Mouse (Mus musculus) spleen, adult 2 months (tissue): ENCODE results near the gene Olfr632. TPM values are rescaled to one million over a fixed set of nuclear protein-coding genes. Genes with fewer than 3 reads are reported as not detected.
"Not testable (repeated sequence)": the region's sequence is repeated elsewhere in the genome, so short reads cannot be mapped to it uniquely, and the experiment has no call there.

Source experiments
- DNase-seq, 2 experiments: peaks; one replicate each; pipeline versions ENCODE4 v3.0.0 to v3.0.0-alpha.2; 2012 to 2021; ENCODE audit warnings: low spot score in 2 of 2, low read depth in 1 of 2
- H3K27ac ChIP-seq: fragments of 200-500 bp; 2 replicates; pipeline ENCODE4 v1.5.1; 2012; ENCODE audit warnings: low read length, inconsistent platforms; ENCODE audit not compliant: insufficient read depth
- H3K27me3 ChIP-seq: fragments of 200-500 bp; 2 replicates; pipeline ENCODE4 v1.6.1; 2012; ENCODE audit warnings: mild to moderate bottlenecking, moderate library complexity, low read length, inconsistent platforms; ENCODE audit not compliant: control insufficient read depth, insufficient read depth
- H3K36me3 ChIP-seq: fragments of 200-500 bp; 2 replicates; pipeline ENCODE4 v1.6.1; 2012; ENCODE audit warnings: mild to moderate bottlenecking, low read length, inconsistent platforms; ENCODE audit not compliant: control insufficient read depth, insufficient read depth
- H3K4me1 ChIP-seq: fragments of 200-500 bp; 2 replicates; pipeline ENCODE4 v1.6.1; 2011; ENCODE audit warnings: inconsistent platforms; ENCODE audit not compliant: control insufficient read depth, insufficient read depth, insufficient read length
- H3K4me3 ChIP-seq: fragments of 200-500 bp; 2 replicates; pipeline ENCODE4 v1.5.1; 2011; ENCODE audit warnings: mild to moderate bottlenecking, inconsistent platforms; ENCODE audit not compliant: insufficient read depth, insufficient read length; ENCODE audit errors: extremely low read depth
- CTCF ChIP-seq: fragments of 200-500 bp; IDR thresholded peaks from 2 replicates; pipeline ENCODE4 v1.5.1; 2011; ENCODE audit warnings: mild to moderate bottlenecking, inconsistent platforms; ENCODE audit not compliant: insufficient read depth, insufficient read length, insufficient replicate concordance; ENCODE audit errors: extremely low read depth
- POLR2A ChIP-seq: fragments of 200-500 bp; IDR thresholded peaks from 2 replicates; pipeline ENCODE4 v1.6.1; 2011; ENCODE audit warnings: low read depth, low read length, inconsistent platforms
- WGBS: fragments of 180-500 bp; shearing (Covaris S2); methylation state at CpG from one replicate; pipeline ENCODE4 v1.1.7; 2018; 5-methylcytosine and 5-hydroxymethylcytosine counted together
- polyA plus RNA-seq: library from polyadenylated mRNA; depleted of rRNA; stranded (reverse); fragments of >200 nt; gene quantifications from 2 replicates; pipeline ENCODE4 v1.2.3, GENCODE M21; 2012; rRNA removed

Olfr632 gene
- polyA plus RNA-seq, 1 experiment, result not detected

- no peak for TF ChIP-seq CTCF
- no peak for TF ChIP-seq POLR2A
Observed at GRCm38 (mm10) chr7:103928525-103928924, 5.6 kb upstream of the Olfr632 start, which contains the start of gene Olfr631. TSS of gene Olfr631 (plus strand) at chr7:103928825.

GRCm38 (mm10) chr7:103942730-103943129, 8.6 kb downstream of the Olfr632 start:
- H3K27ac ChIP-seq, result no peak overlapping the region
- no peak overlapping the region for H3K4me3 ChIP-seq
- no peaks in the 10 kb centered on the region for H3K4me1 ChIP-seq
- 26% methylated on average over 2 of the region's 2 CpGs for WGBS
- H3K36me3 ChIP-seq, result no peaks in the 10 kb centered on the region
- TF ChIP-seq CTCF, result peak; percentile 64; the same call in 1 of the 2 replicates
- no peak for TF ChIP-seq POLR2A
- H3K27me3 ChIP-seq, result no peaks in the 10 kb centered on the region
- peak; percentile 19 to 28 for DNase-seq

More at GRCm38 (mm10) chr7:103928525-103928924, 5.6 kb upstream of the Olfr632 start, which contains the start of gene Olfr631:
- DNase-seq, result no peak
- H3K4me3 ChIP-seq, result no peak within 1 kb of the TSS
- no peak within 1 kb of the TSS for H3K27ac ChIP-seq
- H3K36me3 ChIP-seq, result no peaks in the 10 kb centered on the region
- H3K4me1 ChIP-seq, result no peaks in the 10 kb centered on the region
- H3K27me3 ChIP-seq, result no peaks in the 10 kb centered on the region

- no peaks in the 10 kb centered on the region for H3K27me3 ChIP-seq
- H3K27ac ChIP-seq, result no peak within 1 kb of the TSS
- TF ChIP-seq CTCF (no peak), POLR2A (no peak)
Observed at GRCm38 (mm10) chr7:103944137-103944536, 10.0 kb downstream of the Olfr632 start, which contains the start of gene Olfr633. TSS of gene Olfr633 (plus strand) at chr7:103944437.

GRCm38 (mm10) chr7:103966873-103967272, 32.7 kb downstream of the Olfr632 start:
- H3K27ac ChIP-seq, H3K4me1 ChIP-seq, H3K36me3 ChIP-seq, H3K27me3 ChIP-seq, H3K4me3 ChIP-seq, DNase-seq: not testable (repeated sequence)
- 96% methylated on average over 22 of the region's 22 CpGs for WGBS

More at GRCm38 (mm10) chr7:103944137-103944536, 10.0 kb downstream of the Olfr632 start, which contains the start of gene Olfr633:
- no peaks in the 10 kb centered on the region for H3K36me3 ChIP-seq
- no peak for DNase-seq
- no peaks in the 10 kb centered on the region for H3K4me1 ChIP-seq
- no peak within 1 kb of the TSS for H3K4me3 ChIP-seq

- DNase-seq, result no peak
- Histone ChIP-seq H3K27me3 (no peaks in the 10 kb centered on the region), H3K4me3 (no peak within 1 kb of the TSS), H3K4me1 (no peaks in the 10 kb centered on the region), H3K27ac (no peak within 1 kb of the TSS), H3K36me3 (no peaks in the 10 kb centered on the region)
- 83% methylated on average over 1 of the region's 1 CpGs for WGBS
- no peak for TF ChIP-seq CTCF
- no peak for TF ChIP-seq POLR2A
Observed at GRCm38 (mm10) chr7:103970852-103971251, 36.7 kb downstream of the Olfr632 start, which contains the start of gene Olfr635. TSS of gene Olfr635 (plus strand) at chr7:103971152.

- no peaks in the 10 kb centered on the region for H3K27me3 ChIP-seq
- no peak for TF ChIP-seq CTCF
- TF ChIP-seq POLR2A, result no peak
- no peak overlapping the region for H3K4me3 ChIP-seq
- no peak overlapping the region for H3K27ac ChIP-seq
- H3K4me1 ChIP-seq, result no peaks in the 10 kb centered on the region
- no peak for DNase-seq
- WGBS, result 53% methylated on average over 1 of the region's 1 CpGs
- H3K36me3 ChIP-seq, result no peaks in the 10 kb centered on the region
Observed at GRCm38 (mm10) chr7:103971782-103972181, 37.6 kb downstream of the Olfr632 start.

Other genes starting within 250 kb of the Olfr632 start
- gene Olfr243, start 219.7 kb upstream of the Olfr632 start, polyA plus RNA-seq, result not detected in 2 replicates
- not detected in 2 replicates for gene Olfr628, start 204.0 kb upstream of the Olfr632 start, polyA plus RNA-seq
- gene Olfr629, start 189.4 kb upstream of the Olfr632 start, polyA plus RNA-seq, result not detected in 2 replicates
- gene Olfr630, start 177.0 kb upstream of the Olfr632 start, polyA plus RNA-seq, result not detected in 2 replicates
- not detected in 2 replicates for gene Olfr69, start 162.8 kb upstream of the Olfr632 start, polyA plus RNA-seq
- not detected in 2 replicates for gene Olfr68, start 154.6 kb upstream of the Olfr632 start, polyA plus RNA-seq
- gene Olfr67, start 142.5 kb upstream of the Olfr632 start, polyA plus RNA-seq, result not detected in 2 replicates
- gene Hbb-bt, start 120.4 kb upstream of the Olfr632 start, polyA plus RNA-seq, result 8,577 and 15,977 TPM in 2 replicates
- 71,783 and 120,196 TPM in 2 replicates for gene Hbb-bs, start 106.3 kb upstream of the Olfr632 start, polyA plus RNA-seq
- gene Hbb-bh2, start 93.8 kb upstream of the Olfr632 start, polyA plus RNA-seq, result not detected in 2 replicates
- gene Hbb-bh1, start 91.2 kb upstream of the Olfr632 start, polyA plus RNA-seq, result 0.15 TPM in 1 of 2 replicates, not detected in the other
- 0.14 TPM in 1 of 2 replicates, not detected in the other for gene Hbb-y, start 81.1 kb upstream of the Olfr632 start, polyA plus RNA-seq
- not detected in 2 replicates for gene Olfr66, start 48.1 kb upstream of the Olfr632 start, polyA plus RNA-seq
- not detected in 2 replicates for gene Olfr64, start 39.9 kb upstream of the Olfr632 start, polyA plus RNA-seq
- gene Olfr65, start 30.9 kb upstream of the Olfr632 start, polyA plus RNA-seq, result not detected in 2 replicates
- not detected in 2 replicates for gene Olfr631, start 5.5 kb upstream of the Olfr632 start, polyA plus RNA-seq
- gene Olfr633, start 10.1 kb downstream of the Olfr632 start, polyA plus RNA-seq, result not detected in 2 replicates
- not detected in 2 replicates for gene Olfr635, start 36.8 kb downstream of the Olfr632 start, polyA plus RNA-seq
- not detected in 2 replicates for gene Olfr638, start 64.4 kb downstream of the Olfr632 start, polyA plus RNA-seq
- not detected in 2 replicates for gene Olfr639, start 83.0 kb downstream of the Olfr632 start, polyA plus RNA-seq
- gene Olfr640, start 91.2 kb downstream of the Olfr632 start, polyA plus RNA-seq, result not detected in 2 replicates
- not detected in 2 replicates for gene Olfr641, start 101.1 kb downstream of the Olfr632 start, polyA plus RNA-seq
- gene Olfr642, start 118.3 kb downstream of the Olfr632 start, polyA plus RNA-seq, result not detected in 2 replicates
- not detected in 2 replicates for gene 4930516K23Rik, start 127.1 kb downstream of the Olfr632 start, polyA plus RNA-seq
- not detected in 2 replicates for gene Olfr644, start 137.5 kb downstream of the Olfr632 start, polyA plus RNA-seq
- not detected in 2 replicates for gene Olfr645, start 151.1 kb downstream of the Olfr632 start, polyA plus RNA-seq
- 0.08 TPM in 1 of 2 replicates, not detected in the other for gene Olfr646, start 170.5 kb downstream of the Olfr632 start, polyA plus RNA-seq
- gene Ubqln5, start 195.5 kb downstream of the Olfr632 start, polyA plus RNA-seq, result not detected in 2 replicates
- not detected in 2 replicates for gene Olfr643, start 203.1 kb downstream of the Olfr632 start, polyA plus RNA-seq
- not detected in 2 replicates for gene Ubqln3, start 208.9 kb downstream of the Olfr632 start, polyA plus RNA-seq
- gene Ubqlnl, start 216.2 kb downstream of the Olfr632 start, polyA plus RNA-seq, result not detected in 2 replicates
- gene Olfm5, start 230.5 kb downstream of the Olfr632 start, polyA plus RNA-seq, result not detected in 2 replicates
- gene Olfr648, start 249.0 kb downstream of the Olfr632 start, polyA plus RNA-seq, result not detected in 2 replicates